ENCODE assay signal across 8 mouse cellular contexts in the genomic region with DNA sequence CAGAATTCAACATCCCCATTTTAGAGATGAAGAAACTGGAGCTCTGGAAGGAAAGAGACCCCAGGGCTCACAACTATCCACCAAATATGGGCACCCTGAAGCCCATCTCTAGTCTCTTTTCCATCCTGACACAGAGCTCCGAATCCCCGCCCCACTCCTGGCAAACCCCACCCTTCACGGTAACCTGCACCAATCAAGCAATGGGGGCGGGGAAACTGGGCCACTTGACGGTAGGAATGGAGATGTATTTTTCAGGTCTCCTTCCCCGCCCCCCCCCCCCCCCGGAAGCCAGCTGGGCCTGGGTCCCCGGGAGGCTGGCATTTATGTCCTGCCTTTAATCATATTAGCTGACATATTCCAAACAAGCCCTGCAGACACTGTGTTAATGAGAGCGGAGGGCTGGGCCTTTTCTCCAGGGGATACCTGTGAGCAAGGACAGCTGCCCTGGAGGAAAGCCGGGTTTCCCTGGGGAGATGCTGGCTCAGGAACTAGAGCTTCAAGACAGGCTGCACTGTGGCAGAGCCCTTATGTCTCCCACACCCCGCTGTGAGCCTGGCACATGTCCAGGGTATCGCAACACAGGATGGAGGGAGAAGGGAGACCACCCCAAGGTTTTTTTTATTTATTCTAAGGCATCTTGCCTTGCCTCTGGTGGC. TPM values are rescaled to one million over a fixed set of nuclear protein-coding genes. Genes with fewer than 3 reads are reported as not detected.
DNase-seq lines count a peak whose midpoint lies in the region; ATAC-seq and TF ChIP-seq lines count a peak whose summit lies in the region.

No protein-coding gene starts in this region.

- H3K4me2 ChIP-seq in kidney, embryonic 16.5 days (replicated peaks; ENCODE audit: low read depth, low read length) = 0 out of 2 replicates have a peak overlapping the region, but pooled peaks have one; percentile 5
- 0 out of 2 replicates have a peak overlapping the region, but pooled peaks have one; percentile 2 for H3K4me2 ChIP-seq in forebrain, embryonic 15.5 days (replicated peaks)
- H3K4me2 ChIP-seq in midbrain, embryonic 14.5 days (ENCODE audit: low read length) = no peak overlapping the region; the same call in 1 of the 2 replicates
- no peak overlapping the region for H3K4me2 ChIP-seq in liver, postnatal 0 days (ENCODE audit: low read depth, low read length)

- H3K27ac ChIP-seq in kidney, embryonic 16.5 days (ENCODE audit: low read length) = no peak overlapping the region
- H3K27ac ChIP-seq in forebrain, embryonic 15.5 days (replicated peaks) = no peak overlapping the region
- peak overlapping the region; percentile 32; the same call in 1 of the 2 replicates for H3K27ac ChIP-seq in midbrain, embryonic 14.5 days (replicated peaks; ENCODE audit: low read depth, low read length)
- H3K27ac ChIP-seq in liver, postnatal 0 days (ENCODE audit: low read depth) = no peak overlapping the region

- peaks cover 9% of the 10 kb centered on the region; the same call in 1 of the 2 replicates for H3K4me1 ChIP-seq in kidney, embryonic 16.5 days (ENCODE audit: insufficient read depth, low read length)
- H3K4me1 ChIP-seq in forebrain, embryonic 15.5 days = peaks cover 23% of the 10 kb centered on the region
- H3K4me1 ChIP-seq in midbrain, embryonic 14.5 days (ENCODE audit: control insufficient read depth, insufficient read depth, low read length) = peaks cover 30% of the 10 kb centered on the region
- H3K4me1 ChIP-seq in liver, postnatal 0 days (ENCODE audit: insufficient read depth) = no peaks in the 10 kb centered on the region

- TF ChIP-seq CTCF in liver, postnatal 0 days (IDR thresholded peaks at IDR 0.05; ENCODE audit: low read depth) = no peak

- no peaks in the 10 kb centered on the region for H3K9me3 ChIP-seq in kidney, embryonic 16.5 days (ENCODE audit: low read length)
- H3K9me3 ChIP-seq in forebrain, embryonic 15.5 days = no peaks in the 10 kb centered on the region
- H3K9me3 ChIP-seq in midbrain, embryonic 14.5 days (ENCODE audit: control insufficient read depth, low read length) = no peaks in the 10 kb centered on the region
- H3K9me3 ChIP-seq in liver, postnatal 0 days (ENCODE audit: low read length) = no peaks in the 10 kb centered on the region

- H3K9ac ChIP-seq in kidney, embryonic 16.5 days (replicated peaks; ENCODE audit: low read length) = no peak overlapping the region
- H3K9ac ChIP-seq in forebrain, embryonic 15.5 days (replicated peaks) = no peak overlapping the region
- H3K9ac ChIP-seq in midbrain, embryonic 14.5 days (replicated peaks; ENCODE audit: low read length) = no peak overlapping the region
- H3K9ac ChIP-seq in liver, postnatal 0 days (replicated peaks) = no peak overlapping the region

- 11% methylated on average over 11 of the region's 12 CpGs for WGBS in kidney, embryonic 16.5 days
- WGBS in forebrain, embryonic 15.5 days = 13% methylated on average over 11 of the region's 12 CpGs
- WGBS in midbrain, embryonic 14.5 days = 11% methylated on average over 12 of the region's 12 CpGs
- 27% methylated on average over 11 of the region's 12 CpGs for WGBS in liver, postnatal 0 days (ENCODE audit: insufficient replicate concordance)

- H3K27me3 ChIP-seq in kidney, embryonic 16.5 days (ENCODE audit: insufficient read depth, low read length) = no peaks in the 10 kb centered on the region
- H3K27me3 ChIP-seq in forebrain, embryonic 15.5 days = no peaks in the 10 kb centered on the region
- H3K27me3 ChIP-seq in midbrain, embryonic 14.5 days (ENCODE audit: control insufficient read depth, insufficient read depth, low read length) = no peaks in the 10 kb centered on the region
- H3K27me3 ChIP-seq in liver, postnatal 0 days (ENCODE audit: insufficient read depth, low read length) = peaks cover 4% of the 10 kb centered on the region; the same call in 1 of the 2 replicates

- TF ChIP-seq EP300 in liver, postnatal 0 days (IDR thresholded peaks at IDR 0.05; ENCODE audit: low read depth) = no peak

- H3K4me3 ChIP-seq in kidney, embryonic 16.5 days (ENCODE audit: low read length) = no peak overlapping the region
- no peak overlapping the region for H3K4me3 ChIP-seq in forebrain, embryonic 15.5 days
- no peak overlapping the region for H3K4me3 ChIP-seq in midbrain, embryonic 14.5 days (replicated peaks; ENCODE audit: low read depth, low read length)
- no peak overlapping the region for H3K4me3 ChIP-seq in liver, postnatal 0 days (ENCODE audit: low read depth, low read length)

- ATAC-seq in kidney, embryonic 16.5 days (ENCODE audit: low FRiP score, low TSS enrichment) = no peak
- ATAC-seq in forebrain, embryonic 15.5 days (replicated peaks) = peak; percentile 51; the same call in 1 of the 2 replicates
- no peak for ATAC-seq in midbrain, embryonic 14.5 days (ENCODE audit: low FRiP score, low TSS enrichment)
- no peak for ATAC-seq in liver, postnatal 0 days

- DNase-seq in kidney, postnatal 10 days = no peak
- DNase-seq in cerebellum, adult 8-10 months = peak; percentile 14
- peak; percentile 74 for DNase-seq in midbrain, embryonic 14.5 days
- DNase-seq in gastrocnemius, postnatal 25 days = no peak
- DNase-seq in liver, postnatal 0 days = no peak
- no peak for DNase-seq in frontal cortex, adult 2 months (ENCODE audit: extremely low spot score in 1 of 2, low spot score in 1 of 2)

- no peaks in the 10 kb centered on the region for H3K36me3 ChIP-seq in kidney, embryonic 16.5 days (ENCODE audit: insufficient read depth, low read length)
- H3K36me3 ChIP-seq in forebrain, embryonic 15.5 days = no peaks in the 10 kb centered on the region
- no peaks in the 10 kb centered on the region for H3K36me3 ChIP-seq in midbrain, embryonic 14.5 days (ENCODE audit: control insufficient read depth, insufficient read depth, low read length)
- no peaks in the 10 kb centered on the region for H3K36me3 ChIP-seq in liver, postnatal 0 days (replicated peaks; ENCODE audit: insufficient read depth, low read length)

RNA-seq across cellular contexts. Expression of gene C1qb, which starts 18.2 kb away (rescaled TPM):
- polyA plus RNA-seq in kidney, embryonic 16.5 days (2015; fragmentation: Nextera tagmentation; extraction: Ambion mirVana) = 40.1 and 44.3 TPM in 2 replicates
- polyA plus RNA-seq in forebrain, embryonic 15.5 days (2015; fragmentation: Nextera tagmentation; extraction: Ambion mirVana) = 28.2 and 30.5 TPM in 2 replicates
- 19.1 and 40.0 TPM in 2 replicates for polyA plus RNA-seq in midbrain, embryonic 14.5 days (2014; fragmentation: Nextera tagmentation; extraction: Ambion mirVana)
- 10 to 100 TPM; 13.4 to 16.5 TPM for total RNA-seq in gastrocnemius, postnatal 25 days (2021)
- polyA plus RNA-seq in liver, postnatal 0 days (2015; fragmentation: Nextera tagmentation; extraction: Ambion mirVana) = 196 and 200 TPM in 2 replicates
- polyA plus RNA-seq in frontal cortex, adult 2 months (2012; rRNA removed) = 100 and 129 TPM in 2 replicates

RNA-seq across cellular contexts. Expression of gene C1qc, which starts 25.0 kb away (rescaled TPM):
- 14.7 and 17.9 TPM in 2 replicates for polyA plus RNA-seq in kidney, embryonic 16.5 days (2015; fragmentation: Nextera tagmentation; extraction: Ambion mirVana)
- 18.8 and 20.7 TPM in 2 replicates for polyA plus RNA-seq in forebrain, embryonic 15.5 days (2015; fragmentation: Nextera tagmentation; extraction: Ambion mirVana)
- polyA plus RNA-seq in midbrain, embryonic 14.5 days (2014; fragmentation: Nextera tagmentation; extraction: Ambion mirVana) = 11.0 and 19.3 TPM in 2 replicates
- 10 to 100 TPM; 10.9 to 13.3 TPM for total RNA-seq in gastrocnemius, postnatal 25 days (2021)
- polyA plus RNA-seq in liver, postnatal 0 days (2015; fragmentation: Nextera tagmentation; extraction: Ambion mirVana) = 122 and 136 TPM in 2 replicates
- polyA plus RNA-seq in frontal cortex, adult 2 months (2012; rRNA removed) = 58.3 and 84.6 TPM in 2 replicates

RNA-seq across cellular contexts. Expression of gene C1qa, which starts 30.8 kb away (rescaled TPM):
- 21.9 and 26.4 TPM in 2 replicates for polyA plus RNA-seq in kidney, embryonic 16.5 days (2015; fragmentation: Nextera tagmentation; extraction: Ambion mirVana)
- polyA plus RNA-seq in forebrain, embryonic 15.5 days (2015; fragmentation: Nextera tagmentation; extraction: Ambion mirVana) = 22.0 and 23.3 TPM in 2 replicates
- polyA plus RNA-seq in midbrain, embryonic 14.5 days (2014; fragmentation: Nextera tagmentation; extraction: Ambion mirVana) = 12.7 and 23.0 TPM in 2 replicates
- 10 to 100 TPM; 11.6 to 15.5 TPM for total RNA-seq in gastrocnemius, postnatal 25 days (2021)
- polyA plus RNA-seq in liver, postnatal 0 days (2015; fragmentation: Nextera tagmentation; extraction: Ambion mirVana) = 123 and 130 TPM in 2 replicates
- polyA plus RNA-seq in frontal cortex, adult 2 months (2012; rRNA removed) = 67.6 and 92.8 TPM in 2 replicates

RNA-seq across cellular contexts. Expression of gene Ephb2, which starts 32.0 kb away (rescaled TPM):
- 3.4 and 3.6 TPM in 2 replicates for polyA plus RNA-seq in kidney, embryonic 16.5 days (2015; fragmentation: Nextera tagmentation; extraction: Ambion mirVana)
- polyA plus RNA-seq in forebrain, embryonic 15.5 days (2015; fragmentation: Nextera tagmentation; extraction: Ambion mirVana) = 18.9 and 20.4 TPM in 2 replicates
- polyA plus RNA-seq in midbrain, embryonic 14.5 days (2014; fragmentation: Nextera tagmentation; extraction: Ambion mirVana) = 27.6 and 32.8 TPM in 2 replicates
- 1 to 10 TPM in 1 of 2 experiments, under 1 TPM in 1; 1.00 to 1.2 TPM for total RNA-seq in gastrocnemius, postnatal 25 days (2021)
- 0.08 and 0.12 TPM in 2 replicates for polyA plus RNA-seq in liver, postnatal 0 days (2015; fragmentation: Nextera tagmentation; extraction: Ambion mirVana)
- polyA plus RNA-seq in frontal cortex, adult 2 months (2012; rRNA removed) = 7.3 and 8.9 TPM in 2 replicates

Comparison
In these comparisons a context has a peak if more than half of its experiments do, and no peak if none do; other contexts are left out.
1. H3K4me2 ChIP-seq: peak in kidney, embryonic 16.5 days (single experiment) and forebrain, embryonic 15.5 days (single experiment); none in midbrain, embryonic 14.5 days (single experiment) and liver, postnatal 0 days (single experiment).
2. DNase-seq: peak in cerebellum, adult 8-10 months (single experiment) and midbrain, embryonic 14.5 days (single experiment); none in kidney, postnatal 10 days (single experiment), gastrocnemius, postnatal 25 days (single experiment), liver, postnatal 0 days (single experiment) and frontal cortex, adult 2 months (0 of 2).